Mouse (Mus musculus) ES-Bruce4 (cell line): Measurements from ENCODE around the gene Krt28. TPM values are rescaled to one million over a fixed set of nuclear protein-coding genes. Genes with fewer than 3 reads are reported as not detected.

ENCODE experiments used
- H3K27ac ChIP-seq: 2 replicates; pipeline ENCODE4 v1.5.1; 2012; ENCODE audit warnings: low read length, inconsistent platforms; ENCODE audit not compliant: insufficient read depth
- H3K27me3 ChIP-seq: 2 replicates; pipeline ENCODE4 v1.6.1; 2012; ENCODE audit warnings: mild to moderate bottlenecking, low read length, inconsistent platforms; ENCODE audit not compliant: control insufficient read depth, poor library complexity, insufficient read depth, severe bottlenecking
- H3K36me3 ChIP-seq: 2 replicates; pipeline ENCODE4 v1.6.1; 2012; ENCODE audit warnings: inconsistent platforms, mild to moderate bottlenecking, low read length, moderate library complexity; ENCODE audit not compliant: control insufficient read depth, poor library complexity, insufficient read depth, severe bottlenecking
- H3K4me1 ChIP-seq: one replicate; pipeline ENCODE4 v1.8.1; 2011; ENCODE audit warnings: low read length; ENCODE audit not compliant: control insufficient read depth, insufficient read depth
- H3K4me3 ChIP-seq: 2 replicates; pipeline ENCODE4 v1.5.1; 2011; ENCODE audit warnings: low read depth, mild to moderate bottlenecking, low read length
- H3K9ac ChIP-seq: 2 replicates; pipeline ENCODE4 v1.6.1; 2012; ENCODE audit warnings: low read depth, mild to moderate bottlenecking, inconsistent platforms; ENCODE audit not compliant: poor library complexity, severe bottlenecking
- H3K9me3 ChIP-seq: replicated peaks from 2 replicates; pipeline ENCODE4 v1.6.1; 2012; ENCODE audit warnings: mild to moderate bottlenecking, low read length, inconsistent platforms; ENCODE audit not compliant: control insufficient read depth, poor library complexity, insufficient read depth, severe bottlenecking
- CTCF ChIP-seq: IDR thresholded peaks from one replicate; pipeline ENCODE4 v1.8.1; 2011; ENCODE audit warnings: low read depth, low read length
- EP300 ChIP-seq: IDR thresholded peaks from 2 replicates; pipeline ENCODE4 v1.6.1; 2011; ENCODE audit warnings: low read depth, low read length; ENCODE audit not compliant: insufficient read depth
- POLR2A ChIP-seq: IDR thresholded peaks from one replicate; pipeline ENCODE4 v1.8.1; 2011; ENCODE audit warnings: low read length; ENCODE audit not compliant: insufficient read depth
- polyA plus RNA-seq: library from polyadenylated mRNA; stranded (reverse); fragments of >200 nt; gene quantifications from 2 replicates; pipeline ENCODE4 v1.2.4, GENCODE M21; 2011; ENCODE audit warnings: low read depth; ENCODE audit not compliant: missing spikeins, insufficient read depth, insufficient read length

Krt28 gene
- polyA plus RNA-seq, 1 experiment = not detected

DNA sequence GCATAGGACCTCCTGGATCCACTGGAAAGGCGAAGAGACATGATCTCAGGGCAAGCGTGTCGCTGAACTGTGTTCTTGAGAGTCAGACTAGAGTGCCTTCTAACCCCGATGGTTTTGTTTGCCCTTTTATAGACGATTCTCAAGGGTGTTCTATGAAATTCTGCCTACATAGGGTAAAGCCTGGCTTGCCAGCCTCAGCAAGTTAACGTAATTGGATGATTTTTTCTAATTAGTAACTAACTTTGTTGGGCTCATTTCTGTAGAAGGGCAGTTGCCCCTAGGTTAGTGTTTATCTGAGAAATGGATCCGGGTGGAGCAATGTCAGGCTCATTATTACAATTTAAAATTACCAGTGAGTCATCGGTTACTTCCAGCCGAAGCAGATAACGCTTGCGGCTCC is 51.9 kb downstream of the Krt28 start, which contains the start of gene Krt25:
Gene Krt25 (minus strand): TSS at position 101 of the 400 bp plus-strand sequence.
- no peak within 1 kb of the TSS for H3K9ac ChIP-seq
- no peaks in the 10 kb centered on the region for H3K9me3 ChIP-seq
- H3K4me3 ChIP-seq = no peak within 1 kb of the TSS
- no peaks in the 10 kb centered on the region for H3K27me3 ChIP-seq
- no peaks in the 10 kb centered on the region for H3K4me1 ChIP-seq
- no peak within 1 kb of the TSS for H3K27ac ChIP-seq
- no peaks in the 10 kb centered on the region for H3K36me3 ChIP-seq
- TF ChIP-seq EP300 = no peak
- TF ChIP-seq POLR2A = no peak
- TF ChIP-seq CTCF = no peak

DNA sequence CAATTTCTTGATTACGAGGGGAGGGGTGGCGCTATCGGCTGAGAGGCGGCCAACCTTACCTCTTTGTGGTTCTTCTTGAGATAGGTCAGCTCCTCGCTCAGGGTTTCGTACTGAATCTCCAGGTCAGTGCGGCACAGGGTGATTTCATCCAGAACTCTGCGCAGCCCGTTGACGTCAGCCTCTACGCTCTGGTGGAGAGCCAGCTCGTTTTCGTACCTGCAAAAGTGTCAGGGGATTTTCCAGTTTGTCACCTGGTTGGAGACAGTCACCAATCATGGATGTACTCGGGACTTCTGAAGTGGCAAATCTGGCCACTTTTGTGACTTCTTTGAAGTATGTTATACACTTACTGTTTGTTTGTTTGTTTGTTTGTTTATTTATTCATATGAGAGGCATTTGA is 53.6 kb downstream of the Krt28 start:
- no peaks in the 10 kb centered on the region for H3K9me3 ChIP-seq

DNA sequence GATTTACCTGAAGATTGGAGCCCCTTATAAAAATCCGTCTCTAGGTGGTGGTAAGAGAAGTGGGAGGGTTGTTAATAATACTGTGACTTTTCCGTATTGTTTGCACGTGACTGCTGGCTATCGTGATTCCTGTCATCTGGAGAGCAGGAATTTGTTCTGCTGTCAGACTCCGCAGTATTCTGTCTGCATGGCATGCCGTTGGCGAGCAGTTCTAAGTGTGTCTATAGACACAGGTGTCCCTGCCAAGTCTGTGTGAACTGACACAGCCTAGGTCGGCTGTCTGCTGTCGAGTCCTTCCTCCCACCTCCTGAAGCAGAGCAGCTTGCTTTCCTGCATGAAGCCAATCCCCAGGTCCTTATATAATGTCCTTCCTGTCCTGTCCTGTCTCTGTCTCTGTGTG is 55.6 kb downstream of the Krt28 start:
- no peak for TF ChIP-seq POLR2A
- no peaks in the 10 kb centered on the region for H3K27me3 ChIP-seq
- no peak overlapping the region for H3K9ac ChIP-seq
- H3K9me3 ChIP-seq = no peaks in the 10 kb centered on the region
- H3K36me3 ChIP-seq = no peaks in the 10 kb centered on the region
- no peak overlapping the region for H3K4me3 ChIP-seq
- no peak overlapping the region for H3K27ac ChIP-seq
- no peaks in the 10 kb centered on the region for H3K4me1 ChIP-seq

More for the DNA sequence above, 53.6 kb downstream of the Krt28 start:
- Histone ChIP-seq H3K27me3 (no peaks in the 10 kb centered on the region), H3K36me3 (no peaks in the 10 kb centered on the region), H3K4me1 (no peaks in the 10 kb centered on the region), H3K4me3 (no peak overlapping the region), H3K27ac (no peak overlapping the region), H3K9ac (no peak overlapping the region)
- TF ChIP-seq EP300 (no peak), CTCF (no peak), POLR2A (no peak)

DNA sequence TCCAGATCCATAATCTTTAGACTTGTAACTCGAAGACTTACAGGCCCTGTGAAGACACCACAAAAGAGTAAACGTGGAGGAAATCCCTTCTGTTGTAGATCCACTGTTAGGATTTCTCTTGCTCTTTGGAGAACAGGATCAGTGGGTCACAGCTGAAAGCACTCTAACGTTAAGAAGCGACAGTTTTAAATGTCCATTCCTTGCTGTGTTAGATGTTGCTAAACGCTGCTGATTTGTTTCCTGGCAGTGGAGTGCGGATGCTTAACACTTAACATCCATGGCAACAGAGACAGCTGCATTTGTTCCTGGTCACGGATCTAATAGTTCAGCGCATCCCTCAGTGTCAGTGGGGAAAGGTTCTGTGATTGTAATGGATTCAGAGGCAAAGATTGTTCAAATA is 58.2 kb downstream of the Krt28 start:
- no peaks in the 10 kb centered on the region for H3K27me3 ChIP-seq
- H3K27ac ChIP-seq = no peak overlapping the region
- no peak overlapping the region for H3K4me3 ChIP-seq
- no peaks in the 10 kb centered on the region for H3K36me3 ChIP-seq
- no peak overlapping the region for H3K9ac ChIP-seq
- H3K4me1 ChIP-seq = no peaks in the 10 kb centered on the region
- no peaks in the 10 kb centered on the region for H3K9me3 ChIP-seq
- TF ChIP-seq POLR2A (no peak), EP300 (no peak), CTCF (no peak)

Other genes with a start within 250 kb of the Krt28 start
- gene Ccr7, start 219.8 kb downstream of the Krt28 start, polyA plus RNA-seq = not detected in 2 replicates
- gene Smarce1, start 143.9 kb downstream of the Krt28 start, polyA plus RNA-seq = 159 and 181 TPM in 2 replicates
- 0.19 TPM in 1 of 2 replicates, not detected in the other for gene Krt222, start 130.8 kb downstream of the Krt28 start, polyA plus RNA-seq
- not detected in 2 replicates for gene Krt24, start 89.6 kb downstream of the Krt28 start, polyA plus RNA-seq
- gene Krt25, start 52.0 kb downstream of the Krt28 start, polyA plus RNA-seq = not detected in 2 replicates
- gene Krt26, start 36.9 kb downstream of the Krt28 start, polyA plus RNA-seq = not detected in 2 replicates
- gene Krt27, start 23.8 kb downstream of the Krt28 start, polyA plus RNA-seq = not detected in 2 replicates
- gene Krt10, start 14.5 kb upstream of the Krt28 start, polyA plus RNA-seq = 4.1 and 7.1 TPM in 2 replicates
- gene Krt12, start 47.4 kb upstream of the Krt28 start, polyA plus RNA-seq = not detected in 2 replicates
- 1.7 and 2.2 TPM in 2 replicates for gene Krt20, start 63.2 kb upstream of the Krt28 start, polyA plus RNA-seq
- not detected in 2 replicates for gene Krt23, start 118.2 kb upstream of the Krt28 start, polyA plus RNA-seq
- not detected in 2 replicates for gene Krt39, start 146.4 kb upstream of the Krt28 start, polyA plus RNA-seq
- gene Krt40, start 168.3 kb upstream of the Krt28 start, polyA plus RNA-seq = not detected in 2 replicates
- gene Krtap3-3, start 176.0 kb upstream of the Krt28 start, polyA plus RNA-seq = not detected in 2 replicates
- gene Krtap3-2, start 181.9 kb upstream of the Krt28 start, polyA plus RNA-seq = not detected in 2 replicates
- not detected in 2 replicates for gene Gm11939, start 184.6 kb upstream of the Krt28 start, polyA plus RNA-seq
- gene Krtap3-1, start 191.7 kb upstream of the Krt28 start, polyA plus RNA-seq = not detected in 2 replicates
- not detected in 2 replicates for gene Krtap1-5, start 206.1 kb upstream of the Krt28 start, polyA plus RNA-seq
- gene Krtap1-4, start 208.8 kb upstream of the Krt28 start, polyA plus RNA-seq = not detected in 2 replicates
- not detected in 2 replicates for gene Krtap1-3, start 216.4 kb upstream of the Krt28 start, polyA plus RNA-seq
- gene Krtap9-3, start 223.2 kb upstream of the Krt28 start, polyA plus RNA-seq = not detected in 2 replicates
- gene Gm11938, start 228.4 kb upstream of the Krt28 start, polyA plus RNA-seq = not detected in 2 replicates
- gene Gm11937, start 235.3 kb upstream of the Krt28 start, polyA plus RNA-seq = not detected in 2 replicates
- not detected in 2 replicates for gene Krtap2-4, start 239.9 kb upstream of the Krt28 start, polyA plus RNA-seq
- not detected in 2 replicates for gene Gm11562, start 245.5 kb upstream of the Krt28 start, polyA plus RNA-seq